Mouse (Mus musculus) intestine, embryonic 14.5 days (tissue): ENCODE measurements around the gene 9230112D13Rik. TPM values are rescaled to one million over a fixed set of nuclear protein-coding genes. Genes with fewer than 3 reads are reported as not detected.

Source experiments
- ATAC-seq: fragments of 200-750 bp; cut with Nextera tagmentation; replicated peaks from 2 replicates; pipeline ENCODE4 v1.8.0; 2017; ENCODE audit warnings: low read depth, moderate number of reproducible peaks, moderate TSS enrichment, moderate library complexity; ENCODE audit not compliant: low FRiP score, low TSS enrichment
- DNase-seq: peaks from one replicate; pipeline ENCODE4 v3.0.0-alpha.2; 2018; ENCODE audit warnings: low spot score
- H3K27ac ChIP-seq: fragments of 300-500 bp; sonication (generic); 2 replicates; pipeline ENCODE4 v1.5.1; 2014; ENCODE audit warnings: low read depth, mild to moderate bottlenecking, control low read depth
- H3K27me3 ChIP-seq: fragments of 300-500 bp; sonication (generic); replicated peaks from 2 replicates; pipeline ENCODE4 v1.6.1; 2014; ENCODE audit warnings: low read length, control low read depth; ENCODE audit not compliant: control insufficient read depth, insufficient read depth
- H3K36me3 ChIP-seq: fragments of 300-500 bp; sonication (generic); 2 replicates; pipeline ENCODE4 v1.6.1; 2014; ENCODE audit warnings: low read length, control low read depth; ENCODE audit not compliant: control insufficient read depth, insufficient read depth
- H3K4me1 ChIP-seq: fragments of 300-500 bp; sonication (generic); replicated peaks from 2 replicates; pipeline ENCODE4 v1.6.1; 2014; ENCODE audit warnings: low read length, control low read depth, mixed read lengths; ENCODE audit not compliant: control insufficient read depth, insufficient read depth
- H3K4me2 ChIP-seq: fragments of 300-500 bp; sonication (generic); 2 replicates; pipeline ENCODE4 v1.6.1; 2014; ENCODE audit warnings: low read length
- H3K4me3 ChIP-seq: fragments of 300-500 bp; sonication (generic); 2 replicates; pipeline ENCODE4 v1.5.1; 2014; ENCODE audit warnings: low read depth, low read length, control low read depth, mixed read lengths
- H3K9ac ChIP-seq: fragments of 300-500 bp; sonication (generic); 2 replicates; pipeline ENCODE4 v1.6.1; 2014; ENCODE audit warnings: mild to moderate bottlenecking, low read length
- H3K9me3 ChIP-seq: fragments of 300-500 bp; sonication (generic); 2 replicates; pipeline ENCODE4 v1.6.1; 2016; ENCODE audit warnings: low read length, control low read depth; ENCODE audit not compliant: control insufficient read depth
- WGBS: fragments of 180-500 bp; shearing (Covaris S2); extraction: QIAGEN DNeasy Blood & Tissue Kit; methylation state at CpG from one replicate; pipeline ENCODE4 v1.1.7; 2014; 5-methylcytosine and 5-hydroxymethylcytosine counted together
- polyA plus RNA-seq: library from polyadenylated mRNA; unstranded; fragments of >200 nt; fragmentation: Nextera tagmentation; extraction: Ambion mirVana; gene quantifications from 2 replicates; pipeline ENCODE4 v1.2.1, GENCODE M21; 2014

The 9230112D13Rik gene
- polyA plus RNA-seq, 1 experiment from 2014 or later: not detected

DNA sequence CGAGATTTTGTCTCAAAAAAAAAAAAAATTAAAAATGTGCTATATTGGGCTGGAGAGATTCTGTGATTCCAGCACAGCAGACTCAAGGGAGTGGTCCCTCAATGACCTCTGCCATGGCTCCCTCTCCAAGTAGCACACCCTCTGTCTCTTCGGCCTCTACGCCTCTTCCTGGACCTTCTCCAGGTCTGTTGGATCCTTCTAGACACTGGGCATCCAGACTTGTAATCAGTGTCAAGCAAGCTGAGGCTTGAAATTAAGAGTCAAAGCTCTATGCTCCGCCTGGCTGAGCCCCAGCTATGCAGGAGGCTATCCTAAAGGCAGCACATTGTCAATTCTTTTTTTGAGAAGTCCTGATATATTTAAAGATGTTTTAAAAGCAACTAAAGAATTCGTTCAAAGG lies 10.9 kb upstream of the 9230112D13Rik start:
- DNase-seq: no peak
- no peaks in the 10 kb centered on the region for H3K4me1 ChIP-seq
- no peak overlapping the region for H3K4me2 ChIP-seq
- H3K9me3 ChIP-seq: peaks cover 9% of the 10 kb centered on the region
- WGBS: 90% methylated on average over 5 of the region's 5 CpGs
- no peaks in the 10 kb centered on the region for H3K36me3 ChIP-seq
- no peak overlapping the region for H3K27ac ChIP-seq
- no peaks in the 10 kb centered on the region for H3K27me3 ChIP-seq
- H3K4me3 ChIP-seq: no peak overlapping the region
- no peak for ATAC-seq
- H3K9ac ChIP-seq: no peak overlapping the region

DNA sequence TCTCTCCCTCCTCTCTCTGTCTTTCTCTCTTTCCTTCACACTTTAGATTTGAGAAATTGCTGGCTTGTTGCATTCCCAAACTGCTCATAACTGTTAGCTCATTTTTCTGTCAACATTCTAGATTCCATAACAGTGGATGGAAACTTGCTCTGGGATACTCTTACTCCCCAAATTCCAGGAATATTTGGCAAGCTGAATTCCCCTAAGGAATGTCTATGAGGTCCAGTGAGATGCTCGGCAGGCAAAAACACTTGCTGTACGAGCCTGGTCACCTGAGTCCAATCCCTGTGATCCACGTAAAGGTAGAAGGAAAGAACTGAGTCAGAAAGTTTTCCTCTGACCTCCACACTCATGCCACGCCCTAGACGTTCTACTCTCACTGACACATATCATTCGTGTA lies 9.9 kb upstream of the 9230112D13Rik start:
- Histone ChIP-seq H3K27me3 (no peaks in the 10 kb centered on the region), H3K9me3 (peaks cover 9% of the 10 kb centered on the region), H3K27ac (no peak overlapping the region), H3K4me2 (no peak overlapping the region), H3K4me3 (no peak overlapping the region), H3K9ac (no peak overlapping the region), H3K36me3 (no peaks in the 10 kb centered on the region), H3K4me1 (no peaks in the 10 kb centered on the region)
- WGBS: 68% methylated on average over 6 of the region's 6 CpGs
- ATAC-seq (0 out of 2 replicates have a peak, but pooled peaks have one; percentile 32), DNase-seq (no peak)

GRCm38 (mm10) chr14:34528804-34529203 lies 6.2 kb upstream of the 9230112D13Rik start:
- H3K27ac ChIP-seq: peak overlapping the region; percentile 39

GRCm38 (mm10) chr14:34517959-34518544 lies 4.5 kb downstream of the 9230112D13Rik start:
- Histone ChIP-seq H3K4me3 (no peak overlapping the region), H3K9ac (no peak overlapping the region), H3K27me3 (no peaks in the 10 kb centered on the region), H3K4me1 (no peaks in the 10 kb centered on the region), H3K9me3 (no peaks in the 10 kb centered on the region), H3K4me2 (no peak overlapping the region), H3K27ac (no peak overlapping the region), H3K36me3 (no peaks in the 10 kb centered on the region)
- WGBS: 84% methylated on average over 8 of the region's 8 CpGs
- no peak for DNase-seq
- no peak for ATAC-seq

More at GRCm38 (mm10) chr14:34528804-34529203, 6.2 kb upstream of the 9230112D13Rik start:
- H3K4me2 ChIP-seq: no peak overlapping the region
- DNase-seq (no peak), ATAC-seq (no peak)
- no peaks in the 10 kb centered on the region for H3K36me3 ChIP-seq
- 67% methylated on average over 8 of the region's 8 CpGs for WGBS
- H3K4me1 ChIP-seq: no peaks in the 10 kb centered on the region
- H3K9ac ChIP-seq: no peak overlapping the region
- peaks cover 9% of the 10 kb centered on the region for H3K9me3 ChIP-seq
- H3K27me3 ChIP-seq: no peaks in the 10 kb centered on the region
- H3K4me3 ChIP-seq: no peak overlapping the region

DNA sequence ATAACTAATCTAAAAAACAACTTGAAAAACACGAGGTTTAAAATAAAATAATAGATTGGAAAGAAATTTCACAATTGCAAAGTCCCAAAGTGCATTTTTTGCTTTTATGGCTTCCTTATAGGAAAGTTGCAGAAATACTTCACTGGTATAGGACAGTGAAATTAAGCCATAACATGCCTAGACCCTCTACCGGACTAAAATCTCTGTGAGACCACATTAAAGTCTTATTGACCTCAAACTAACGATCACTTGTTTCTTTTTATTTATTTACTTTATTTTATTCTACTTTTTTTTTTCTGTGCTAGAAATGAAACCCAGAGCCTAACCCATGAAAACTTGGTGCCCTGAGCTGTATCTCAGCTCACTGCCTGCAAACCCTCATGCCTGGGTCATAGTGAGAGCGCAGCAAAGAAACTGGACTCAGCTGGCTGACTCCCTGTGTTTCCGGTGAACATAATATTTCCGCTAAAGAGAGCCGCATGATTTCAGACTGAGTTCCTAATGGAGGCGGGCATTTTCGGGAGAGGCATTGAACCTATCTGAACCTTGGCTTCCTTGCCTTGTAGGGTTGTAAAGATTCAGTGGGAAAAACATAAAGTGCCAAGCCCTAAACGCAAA lies 5.5 kb downstream of the 9230112D13Rik start:
- Histone ChIP-seq H3K27ac (no peak overlapping the region), H3K9me3 (no peaks in the 10 kb centered on the region), H3K27me3 (no peaks in the 10 kb centered on the region), H3K4me1 (peaks cover 8% of the 10 kb centered on the region; the same call in 1 of the 2 replicates), H3K9ac (no peak overlapping the region), H3K4me2 (no peak overlapping the region), H3K4me3 (no peak overlapping the region), H3K36me3 (no peaks in the 10 kb centered on the region)
- DNase-seq (no peak), ATAC-seq (no peak)
- 89% methylated on average over 10 of the region's 10 CpGs for WGBS

DNA sequence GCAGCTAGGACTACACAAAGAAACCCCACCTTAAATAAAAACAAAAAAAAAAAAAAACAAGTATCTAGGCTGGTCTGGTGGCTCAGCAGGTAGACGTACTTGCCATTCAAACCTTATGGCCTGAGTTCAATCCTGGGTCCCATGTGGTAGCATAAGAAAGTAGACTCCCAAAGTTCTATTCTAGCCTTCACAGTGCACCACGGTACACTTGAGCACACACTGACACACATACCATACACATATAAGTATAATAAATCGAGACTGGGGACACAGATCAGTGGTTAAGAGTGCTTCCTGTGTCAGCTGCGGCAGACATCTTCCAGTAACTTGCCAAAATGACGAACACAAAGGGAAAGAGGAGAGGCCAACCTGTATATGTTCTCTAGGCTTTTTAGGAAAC lies 6.7 kb downstream of the 9230112D13Rik start:
- no peak overlapping the region for H3K4me3 ChIP-seq
- WGBS: 77% methylated on average over 5 of the region's 5 CpGs
- no peak for DNase-seq
- no peak overlapping the region for H3K27ac ChIP-seq
- H3K9ac ChIP-seq: no peak overlapping the region
- H3K36me3 ChIP-seq: no peaks in the 10 kb centered on the region
- H3K27me3 ChIP-seq: no peaks in the 10 kb centered on the region
- no peak overlapping the region for H3K4me2 ChIP-seq
- no peak for ATAC-seq
- no peaks in the 10 kb centered on the region for H3K9me3 ChIP-seq
- peaks cover 9% of the 10 kb centered on the region; the same call in 1 of the 2 replicates for H3K4me1 ChIP-seq

DNA sequence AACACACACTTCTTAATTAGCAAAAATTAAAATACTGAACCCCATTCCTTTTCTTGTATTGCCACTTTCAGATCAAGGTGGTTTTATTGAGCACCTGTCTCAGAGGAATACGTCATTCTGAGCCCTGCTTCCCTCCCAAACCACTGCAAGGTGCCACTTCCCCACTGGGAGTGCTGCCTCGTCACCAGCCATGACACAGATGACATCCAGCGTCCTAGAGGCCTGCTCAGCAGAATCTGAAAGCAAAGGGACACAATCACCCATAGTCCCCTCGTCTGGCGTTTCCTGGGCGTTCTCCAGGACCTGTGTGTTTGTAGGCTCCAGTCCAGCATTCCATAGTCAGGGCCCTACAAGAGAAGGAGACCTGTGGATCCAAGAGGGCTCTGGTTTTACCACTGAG lies 8.5 kb downstream of the 9230112D13Rik start:
- H3K36me3 ChIP-seq: no peaks in the 10 kb centered on the region
- H3K27ac ChIP-seq: no peak overlapping the region
- H3K27me3 ChIP-seq: no peaks in the 10 kb centered on the region
- ATAC-seq (no peak), DNase-seq (no peak)
- WGBS: 48% methylated on average over 6 of the region's 6 CpGs
- peaks cover 12% of the 10 kb centered on the region for H3K4me1 ChIP-seq
- no peaks in the 10 kb centered on the region for H3K9me3 ChIP-seq
- H3K4me2 ChIP-seq: no peak overlapping the region
- no peak overlapping the region for H3K4me3 ChIP-seq
- H3K9ac ChIP-seq: no peak overlapping the region

DNA sequence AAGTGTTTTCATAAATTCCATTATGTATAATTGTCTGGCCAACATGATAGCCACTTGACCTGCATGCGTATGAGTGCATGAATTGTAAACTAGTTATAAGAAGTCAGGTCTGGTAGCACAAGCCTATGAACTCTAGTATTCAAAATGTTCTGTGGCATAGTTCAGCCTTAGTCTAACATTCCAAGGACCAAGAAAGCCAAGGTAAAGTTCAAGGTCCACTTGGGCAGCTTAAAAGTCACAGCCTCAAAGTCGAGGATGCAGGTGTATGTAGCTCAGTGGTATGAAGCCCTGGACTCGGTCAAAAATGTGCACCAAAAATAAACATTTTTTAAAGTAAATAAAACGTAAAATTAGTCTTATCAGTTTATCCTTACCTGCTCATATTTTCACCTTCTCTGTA lies 10.0 kb downstream of the 9230112D13Rik start:
- H3K27me3 ChIP-seq: no peaks in the 10 kb centered on the region
- H3K36me3 ChIP-seq: no peaks in the 10 kb centered on the region
- peaks cover 23% of the 10 kb centered on the region for H3K4me1 ChIP-seq
- 55% methylated on average over 4 of the region's 4 CpGs for WGBS
- H3K9ac ChIP-seq: no peak overlapping the region
- ATAC-seq: no peak
- H3K4me3 ChIP-seq: no peak overlapping the region
- no peak for DNase-seq
- no peaks in the 10 kb centered on the region for H3K9me3 ChIP-seq
- H3K27ac ChIP-seq: peak overlapping the region; percentile 65; the same call in 1 of the 2 replicates
- H3K4me2 ChIP-seq: no peak overlapping the region

DNA sequence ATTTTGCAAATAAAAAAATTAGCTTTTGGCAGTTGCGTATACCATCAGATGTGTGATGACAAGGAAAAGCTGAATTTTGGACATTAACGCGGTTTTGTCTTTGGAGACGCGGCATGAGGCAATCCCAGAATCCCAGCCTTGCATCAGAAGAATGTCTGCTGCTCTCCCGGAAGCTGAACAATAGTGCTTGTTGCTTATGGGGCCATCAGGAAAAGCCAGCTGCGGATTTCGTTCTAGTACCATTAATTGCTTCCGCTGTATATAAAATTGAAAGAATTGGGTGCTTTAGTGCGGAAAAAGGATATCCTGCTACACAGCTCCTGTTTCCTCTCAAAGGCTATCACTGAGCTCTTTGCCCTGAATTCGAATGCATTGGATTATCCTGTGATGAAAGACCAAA lies 10.7 kb downstream of the 9230112D13Rik start:
- peak overlapping the region; percentile 18; the same call in 1 of the 2 replicates for H3K4me2 ChIP-seq
- H3K4me1 ChIP-seq: peaks cover 23% of the 10 kb centered on the region
- no peaks in the 10 kb centered on the region for H3K27me3 ChIP-seq
- ATAC-seq: no peak
- H3K9me3 ChIP-seq: no peaks in the 10 kb centered on the region
- 51% methylated on average over 11 of the region's 11 CpGs for WGBS
- H3K9ac ChIP-seq: no peak overlapping the region
- H3K36me3 ChIP-seq: no peaks in the 10 kb centered on the region
- no peak overlapping the region for H3K4me3 ChIP-seq
- no peak for DNase-seq
- H3K27ac ChIP-seq: peak overlapping the region; percentile 65; the same call in 1 of the 2 replicates
